Mouse (Mus musculus) neutrophil, adult 5-6 weeks (primary cell): ENCODE data around the gene Brd4. TPM values are rescaled to one million over a fixed set of nuclear protein-coding genes. Genes with fewer than 3 reads are reported as not detected.

Source experiments
- ATAC-seq: fragments of 151-379, 151-347 bp; 2 replicates; pipeline ENCODE4 v1.8.0; 2017; ENCODE audit warnings: mild to moderate bottlenecking, moderate TSS enrichment; ENCODE audit not compliant: insufficient number of reproducible peaks, poor library complexity, low FRiP score, severe bottlenecking; ENCODE audit errors: extremely low read depth
- total RNA-seq: library from RNA; stranded (forward); fragments of 200-1000 nt; gene quantifications from 2 replicates; pipeline ENCODE4 v1.2.3, GENCODE M21; 2017

The Brd4 gene
- total RNA-seq, 1 experiment from 2014 or later: 73.6 TPM

GRCm38 (mm10) chr17:32189850-32190249 lies 94.7 kb downstream of the Brd4 start:
- ATAC-seq: no peak

GRCm38 (mm10) chr17:32188863-32189636 lies 95.5 kb downstream of the Brd4 start, which contains the start of gene Ephx3:
Gene Ephx3, minus strand, starts transcription at chr17:32189549.
- ATAC-seq: no peak

GRCm38 (mm10) chr17:32183017-32183416 lies 101.5 kb downstream of the Brd4 start:
- no peak for ATAC-seq

GRCm38 (mm10) chr17:32179621-32180491 lies 104.7 kb downstream of the Brd4 start:
- ATAC-seq: no peak

- ATAC-seq: no peak
These were observed 107.6 kb downstream of the Brd4 start for GRCm38 (mm10) chr17:32176919-32177318.

GRCm38 (mm10) chr17:32173166-32173565 lies 111.4 kb downstream of the Brd4 start:
- no peak for ATAC-seq

GRCm38 (mm10) chr17:32172485-32172884 lies 112.0 kb downstream of the Brd4 start:
- no peak for ATAC-seq

GRCm38 (mm10) chr17:32169518-32170225 lies 114.8 kb downstream of the Brd4 start:
- no peak for ATAC-seq

GRCm38 (mm10) chr17:32166687-32167086 lies 117.8 kb downstream of the Brd4 start, which contains the start of gene Notch3:
Gene Notch3, minus strand, starts transcription at chr17:32166852.
- no peak for ATAC-seq

GRCm38 (mm10) chr17:32165803-32166595 lies 118.5 kb downstream of the Brd4 start:
- no peak for ATAC-seq

GRCm38 (mm10) chr17:32165266-32165802 lies 119.2 kb downstream of the Brd4 start:
- no peak for ATAC-seq

GRCm38 (mm10) chr17:32164780-32165179 lies 119.7 kb downstream of the Brd4 start:
- no peak for ATAC-seq

- peak; percentile 62 for ATAC-seq
These were observed 120.4 kb downstream of the Brd4 start for GRCm38 (mm10) chr17:32163910-32164650.

GRCm38 (mm10) chr17:32162112-32162850 lies 122.2 kb downstream of the Brd4 start:
- no peak for ATAC-seq

GRCm38 (mm10) chr17:32160882-32161281 lies 123.6 kb downstream of the Brd4 start:
- no peak for ATAC-seq

GRCm38 (mm10) chr17:32158841-32159240 lies 125.7 kb downstream of the Brd4 start:
- no peak for ATAC-seq

- no peak for ATAC-seq
These were observed 137.8 kb downstream of the Brd4 start for GRCm38 (mm10) chr17:32146718-32147117.
